Mouse (Mus musculus): Measurements from ENCODE around the gene Acadvl. TPM values are rescaled to one million over a fixed set of nuclear protein-coding genes. Genes with fewer than 3 reads are reported as not detected.
"Not testable (repeated sequence)": the region's sequence is repeated elsewhere in the genome, so short reads cannot be mapped to it uniquely, and the experiment has no call there.

Gene Acadvl
- polyA plus RNA-seq, 1 experiment from 2014 or later, result 63.7 TPM

DNA sequence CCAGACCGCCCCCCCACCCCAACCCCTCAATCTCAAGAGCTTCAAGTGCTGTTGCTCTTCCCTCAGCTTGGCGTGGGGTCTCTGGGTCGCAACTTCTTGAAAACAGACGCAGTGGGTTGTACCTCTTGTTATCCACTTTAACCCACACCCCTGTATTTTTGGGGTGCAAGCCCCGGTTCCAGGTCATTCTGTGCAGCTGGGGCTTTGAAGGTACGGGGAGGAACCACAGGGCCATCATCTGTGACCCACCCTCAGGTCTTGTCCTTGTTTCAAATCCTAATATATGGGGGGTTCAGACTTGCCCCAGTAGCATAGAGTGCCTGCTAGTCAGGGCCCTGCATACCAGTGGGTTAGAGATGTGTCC is 8.9 kb upstream of the Acadvl start:
- WGBS, result 19% methylated on average over 6 of the region's 6 CpGs
- peak overlapping the region; percentile 54 for H3K9ac ChIP-seq
- no peaks in the 10 kb centered on the region for H3K9me3 ChIP-seq
- H3K4me1 ChIP-seq, result peaks cover 74% of the 10 kb centered on the region
- no peak for ATAC-seq (ENCODE audit: low FRiP score, low read depth)
- peak overlapping the region; percentile 36 for H3K4me3 ChIP-seq
- no peaks in the 10 kb centered on the region for H3K36me3 ChIP-seq
- no peak overlapping the region for H3K27ac ChIP-seq
- H3K27me3 ChIP-seq (replicated peaks), result no peaks in the 10 kb centered on the region
- H3K4me2 ChIP-seq (replicated peaks), result peak overlapping the region; percentile 95

DNA sequence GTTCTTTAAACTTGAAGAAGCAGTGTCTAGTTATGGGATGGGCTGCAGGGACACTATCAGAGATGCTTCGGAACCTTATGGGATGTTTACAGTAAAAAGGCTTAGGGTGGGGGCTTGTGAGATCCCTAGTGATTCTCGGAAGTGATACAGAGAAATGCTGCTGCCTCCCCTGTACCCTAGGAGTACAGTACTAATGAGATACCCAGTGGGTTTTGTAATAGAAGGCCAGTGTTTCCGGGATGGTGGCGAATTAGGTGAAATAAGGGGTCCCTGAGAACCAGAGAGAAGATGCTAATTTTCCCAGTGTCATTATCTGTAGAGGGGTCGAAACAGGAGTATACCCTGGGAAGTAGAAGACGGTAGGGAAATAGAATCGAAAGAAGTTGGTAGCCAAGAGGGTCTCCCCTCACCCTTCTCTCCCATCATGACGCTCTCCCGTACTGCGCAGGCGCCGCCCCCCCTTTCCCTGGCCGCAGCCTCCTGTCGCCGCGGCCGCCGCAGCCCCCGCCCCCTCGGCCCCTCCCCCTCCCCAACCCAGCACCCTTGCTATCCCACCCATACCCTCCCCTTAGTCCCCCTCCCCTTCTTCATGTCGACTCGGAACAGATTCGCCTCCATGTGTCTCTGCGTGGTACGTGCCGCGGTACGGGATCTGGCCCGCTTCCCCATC is 8.4 kb upstream of the Acadvl start:
- Histone ChIP-seq H3K9ac (peak overlapping the region; percentile 54), H3K4me3 (peak overlapping the region; percentile 36), H3K27me3 (replicated peaks) (no peaks in the 10 kb centered on the region), H3K36me3 (no peaks in the 10 kb centered on the region), H3K4me2 (replicated peaks) (peak overlapping the region; percentile 95), H3K27ac (no peak overlapping the region), H3K9me3 (no peaks in the 10 kb centered on the region), H3K4me1 (peaks cover 76% of the 10 kb centered on the region)
- WGBS, result 8% methylated on average over 19 of the region's 29 CpGs
- ATAC-seq (ENCODE audit: low FRiP score, low read depth), result no peak

DNA sequence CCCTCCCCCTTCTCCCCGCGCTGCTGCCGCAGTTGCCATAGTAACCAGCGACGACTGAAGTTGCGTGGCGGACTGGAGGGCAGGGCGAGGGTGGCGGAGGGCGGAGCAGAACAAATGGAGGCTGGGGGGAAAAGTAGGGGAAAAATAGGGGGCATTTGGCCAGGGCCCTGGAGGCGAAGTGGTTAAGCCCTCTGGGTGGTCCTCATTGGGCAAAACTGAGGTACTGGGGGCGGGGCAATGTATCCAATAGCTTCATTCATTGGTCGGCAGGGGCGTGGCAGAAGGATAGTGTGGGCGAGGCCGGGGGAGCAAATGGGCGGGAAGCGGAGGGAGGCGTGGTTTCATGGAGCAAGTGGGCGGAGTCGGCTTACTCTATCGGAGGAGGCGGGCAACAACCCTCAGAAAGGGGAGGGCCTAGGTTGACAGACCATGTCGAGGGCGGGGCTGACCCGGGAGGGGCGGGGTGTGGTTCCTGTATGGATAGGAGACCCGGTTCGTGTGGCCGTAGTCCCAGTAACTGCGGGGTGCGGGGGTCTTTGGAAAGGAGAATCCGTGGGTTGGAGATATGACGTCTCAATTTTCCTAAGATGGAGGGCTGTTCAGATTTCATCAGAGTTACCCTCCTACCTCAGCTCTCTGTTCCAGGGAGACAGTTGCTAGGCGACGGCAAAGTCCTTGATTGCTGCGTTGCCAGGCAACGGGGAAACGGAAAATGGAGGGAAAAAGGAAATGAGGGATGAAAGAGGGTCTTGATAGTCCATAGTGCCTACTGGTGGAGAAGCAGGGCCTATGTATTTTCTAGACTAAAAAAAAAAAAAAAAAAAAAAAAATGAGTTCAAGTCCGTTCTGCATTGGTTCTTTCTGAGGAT is 6.3 kb upstream of the Acadvl start:
- under 1% methylated on average over 40 of the region's 40 CpGs for WGBS
- Histone ChIP-seq H3K9ac (peak overlapping the region; percentile 88; the same call in 1 of the 2 replicates), H3K27me3 (replicated peaks) (no peaks in the 10 kb centered on the region), H3K27ac (peak overlapping the region; percentile 66; the same call in 1 of the 2 replicates), H3K4me3 (peak overlapping the region; percentile 65), H3K4me1 (peaks cover 69% of the 10 kb centered on the region), H3K36me3 (no peaks in the 10 kb centered on the region), H3K9me3 (no peaks in the 10 kb centered on the region), H3K4me2 (replicated peaks) (peak overlapping the region; percentile 95)
- peak; percentile 77 for ATAC-seq (ENCODE audit: low FRiP score, low read depth)

DNA sequence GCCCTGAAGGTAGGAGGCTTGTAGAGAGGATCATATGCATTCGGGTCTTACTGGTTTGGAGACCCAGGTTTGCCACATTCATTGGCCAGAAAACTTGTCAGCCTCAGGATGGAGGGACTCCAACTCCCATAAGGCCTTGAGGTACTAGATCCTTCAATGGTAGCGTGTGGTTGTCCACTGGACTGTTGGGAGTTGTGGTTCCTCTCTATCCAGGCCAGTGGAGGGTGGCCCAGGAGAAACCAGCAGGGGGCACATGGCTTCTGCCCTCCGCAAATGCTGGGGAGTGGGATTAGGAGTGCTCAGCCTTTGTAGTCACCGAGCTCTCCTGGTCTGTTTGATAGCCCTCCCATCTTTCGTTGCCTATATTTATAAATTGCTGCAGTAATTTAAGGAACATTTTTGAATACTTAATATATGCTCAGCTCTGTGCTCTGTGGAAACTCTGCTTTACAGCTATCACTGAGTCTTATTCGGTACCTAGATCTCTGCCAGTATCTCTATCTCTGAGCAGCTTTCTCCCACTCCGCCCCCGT is 5.6 kb upstream of the Acadvl start:
- under 1% methylated on average over 8 of the region's 8 CpGs for WGBS
- peak; percentile 81 for ATAC-seq (ENCODE audit: low FRiP score, low read depth)
- H3K4me1 ChIP-seq, result peaks cover 62% of the 10 kb centered on the region
- H3K4me3 ChIP-seq, result peak overlapping the region; percentile 65
- peak overlapping the region; percentile 66; the same call in 1 of the 2 replicates for H3K27ac ChIP-seq
- H3K9me3 ChIP-seq, result no peaks in the 10 kb centered on the region
- no peaks in the 10 kb centered on the region for H3K27me3 ChIP-seq (replicated peaks)
- H3K9ac ChIP-seq, result peak overlapping the region; percentile 88; the same call in 1 of the 2 replicates
- H3K36me3 ChIP-seq, result no peaks in the 10 kb centered on the region
- peak overlapping the region; percentile 95 for H3K4me2 ChIP-seq (replicated peaks)

DNA sequence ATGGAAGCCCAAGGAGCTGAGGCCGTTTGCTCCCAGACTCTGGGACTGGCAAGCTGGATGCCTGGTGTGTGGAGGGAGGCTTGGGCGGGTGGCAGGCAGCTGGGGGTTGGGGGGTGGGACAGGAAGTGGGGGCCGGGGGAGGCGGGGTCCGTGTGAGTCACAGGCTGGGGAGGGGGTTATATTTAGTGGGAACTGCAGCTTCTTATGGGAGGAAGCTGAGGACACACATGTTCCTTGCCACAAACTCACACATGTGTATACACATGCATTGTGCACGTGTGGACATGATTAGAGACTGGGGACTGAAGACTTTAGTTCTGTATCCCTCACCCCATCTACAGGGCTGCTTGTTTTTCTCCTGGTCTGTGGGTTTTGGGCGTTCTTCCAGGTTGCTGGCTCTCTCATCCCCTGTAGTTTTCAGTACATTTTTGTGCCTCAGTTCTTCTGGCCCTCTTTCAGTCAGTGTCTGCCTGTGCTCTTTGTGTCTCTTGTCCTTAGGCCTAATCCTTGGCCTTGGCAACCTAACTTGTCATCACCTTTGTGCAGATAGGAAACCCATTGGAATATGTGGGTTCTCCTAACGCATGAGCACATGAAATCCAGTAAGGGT is 4.9 kb upstream of the Acadvl start:
- Histone ChIP-seq H3K27ac (peak overlapping the region; percentile 66), H3K27me3 (replicated peaks) (no peaks in the 10 kb centered on the region), H3K36me3 (no peaks in the 10 kb centered on the region), H3K4me3 (peak overlapping the region; percentile 65), H3K4me1 (peaks cover 62% of the 10 kb centered on the region), H3K4me2 (replicated peaks) (peak overlapping the region; percentile 95), H3K9me3 (no peaks in the 10 kb centered on the region), H3K9ac (peak overlapping the region; percentile 88; the same call in 1 of the 2 replicates)
- no peak for ATAC-seq (ENCODE audit: low FRiP score, low read depth)
- WGBS, result 31% methylated on average over 8 of the region's 8 CpGs

DNA sequence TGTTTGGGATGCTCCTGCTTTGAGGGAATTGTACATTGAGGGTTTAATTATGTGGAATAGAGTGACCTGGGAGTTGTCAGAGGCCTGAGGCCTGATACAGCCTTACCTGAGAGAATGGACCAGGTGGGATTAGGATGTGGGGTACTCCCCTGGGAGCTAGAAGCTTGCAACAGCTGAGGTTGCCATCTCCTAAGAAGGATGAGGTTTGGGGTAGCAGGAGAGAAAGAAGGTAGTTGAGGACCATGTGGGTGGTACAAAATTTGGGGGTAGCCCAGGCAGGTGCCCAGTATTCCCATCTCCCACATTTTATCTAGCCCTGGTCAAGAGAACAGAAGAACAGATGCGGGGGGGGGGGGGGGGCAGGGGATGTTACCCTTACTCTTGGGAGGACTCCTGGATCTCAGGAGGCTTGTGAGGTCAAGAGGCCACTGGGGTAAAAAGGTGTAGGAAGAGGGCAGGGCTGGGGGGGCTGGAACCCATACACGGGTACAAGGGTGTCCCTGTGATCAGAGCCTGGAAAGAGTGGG is 4.3 kb upstream of the Acadvl start:
- H3K4me1 ChIP-seq, result peaks cover 67% of the 10 kb centered on the region
- H3K9me3 ChIP-seq, result no peaks in the 10 kb centered on the region
- H3K36me3 ChIP-seq, result no peaks in the 10 kb centered on the region
- 5% methylated on average over 2 of the region's 2 CpGs for WGBS
- no peak for ATAC-seq (ENCODE audit: low FRiP score, low read depth)
- H3K9ac ChIP-seq, result peak overlapping the region; percentile 88
- H3K4me2 ChIP-seq (replicated peaks), result peak overlapping the region; percentile 95
- H3K27ac ChIP-seq, result 0 out of 2 replicates have a peak overlapping the region, but pooled peaks have one; percentile 66
- no peaks in the 10 kb centered on the region for H3K27me3 ChIP-seq (replicated peaks)
- peak overlapping the region; percentile 65 for H3K4me3 ChIP-seq

DNA sequence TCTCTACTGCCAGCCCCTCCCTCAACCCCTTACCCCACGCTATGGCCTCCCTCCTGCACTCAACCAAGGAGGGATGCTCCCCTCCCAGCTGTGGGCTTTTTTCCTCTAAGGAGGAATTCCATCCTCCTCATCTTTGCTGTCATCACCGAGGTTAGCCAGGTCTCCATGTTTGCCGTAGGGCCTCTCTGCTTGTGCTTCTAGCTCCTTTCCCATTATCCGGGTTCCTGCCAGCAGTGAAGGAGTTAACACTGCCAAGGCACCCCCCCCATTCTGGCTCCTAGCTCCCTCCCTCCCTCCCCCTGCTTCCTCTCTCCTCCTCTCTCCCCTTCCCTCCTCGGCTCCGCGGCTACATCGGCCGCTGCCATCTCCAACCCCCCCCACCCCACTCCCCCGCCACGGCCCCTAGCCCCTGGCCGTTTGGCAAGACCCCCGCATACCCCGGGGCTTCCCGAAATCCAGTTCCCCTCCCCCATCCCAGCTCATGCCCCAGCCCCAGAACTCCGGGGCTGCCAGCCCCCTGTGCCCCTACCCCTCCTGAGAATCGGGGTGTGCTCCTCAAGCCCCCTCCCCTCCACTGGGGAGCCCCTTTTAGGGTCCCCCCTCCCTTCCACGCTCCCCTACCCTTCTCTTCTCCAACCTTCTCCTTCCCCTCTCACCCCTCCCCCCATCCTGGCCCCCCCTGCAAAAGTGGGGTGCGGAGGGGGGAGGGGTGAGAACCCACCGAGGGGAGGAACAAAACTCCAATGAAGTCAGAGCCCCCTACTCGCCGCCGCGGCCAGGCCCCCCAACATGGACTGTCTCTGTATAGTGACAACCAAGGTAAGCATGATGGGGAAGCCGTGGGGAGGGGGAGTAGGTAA is 3.1 kb upstream of the Acadvl start:
- Histone ChIP-seq H3K27me3 (replicated peaks) (no peaks in the 10 kb centered on the region), H3K27ac (peak overlapping the region; percentile 81), H3K4me2 (replicated peaks) (peak overlapping the region; percentile 95), H3K9me3 (no peaks in the 10 kb centered on the region), H3K9ac (peak overlapping the region; percentile 88), H3K36me3 (peaks cover 5% of the 10 kb centered on the region; the same call in 1 of the 2 replicates), H3K4me3 (peak overlapping the region; percentile 65), H3K4me1 (peaks cover 61% of the 10 kb centered on the region)
- ATAC-seq (ENCODE audit: low FRiP score, low read depth), result no peak
- 2% methylated on average over 23 of the region's 25 CpGs for WGBS

DNA sequence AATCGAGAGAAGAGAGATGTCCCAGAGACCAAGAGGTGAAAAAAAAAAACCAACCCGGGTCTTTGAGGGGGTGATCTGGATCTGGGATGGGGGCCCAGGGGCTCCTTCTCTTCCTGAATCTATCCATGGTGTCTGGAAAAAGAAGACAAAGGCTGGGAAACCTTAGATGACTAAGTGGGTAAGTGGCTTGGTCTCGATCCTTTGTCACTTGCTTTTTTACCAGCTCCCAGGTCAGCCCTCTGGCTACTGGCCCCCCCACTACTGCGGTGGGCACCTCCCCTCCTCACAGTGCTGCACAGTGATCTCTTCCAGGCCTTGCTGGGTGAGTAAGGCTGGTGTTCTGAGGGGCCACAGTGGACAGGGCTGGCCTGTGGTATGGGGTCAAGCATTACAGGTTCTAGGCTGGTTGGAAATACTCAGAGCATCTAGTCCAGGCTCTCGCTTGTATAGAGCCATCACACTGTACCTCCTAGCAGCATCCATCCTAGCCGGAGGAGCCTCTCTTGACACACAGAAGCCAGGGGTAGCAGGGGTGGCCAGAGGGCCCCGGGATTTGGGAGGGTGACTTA is 2.1 kb upstream of the Acadvl start:
- peak overlapping the region; percentile 95 for H3K4me2 ChIP-seq (replicated peaks)
- no peaks in the 10 kb centered on the region for H3K9me3 ChIP-seq
- H3K36me3 ChIP-seq, result peaks cover 15% of the 10 kb centered on the region
- ATAC-seq (ENCODE audit: low FRiP score, low read depth), result no peak
- no peaks in the 10 kb centered on the region for H3K27me3 ChIP-seq (replicated peaks)
- H3K9ac ChIP-seq, result peak overlapping the region; percentile 88
- H3K27ac ChIP-seq, result no peak overlapping the region
- 60% methylated on average over 7 of the region's 7 CpGs for WGBS
- peak overlapping the region; percentile 65; the same call in 1 of the 2 replicates for H3K4me3 ChIP-seq
- peaks cover 55% of the 10 kb centered on the region for H3K4me1 ChIP-seq

DNA sequence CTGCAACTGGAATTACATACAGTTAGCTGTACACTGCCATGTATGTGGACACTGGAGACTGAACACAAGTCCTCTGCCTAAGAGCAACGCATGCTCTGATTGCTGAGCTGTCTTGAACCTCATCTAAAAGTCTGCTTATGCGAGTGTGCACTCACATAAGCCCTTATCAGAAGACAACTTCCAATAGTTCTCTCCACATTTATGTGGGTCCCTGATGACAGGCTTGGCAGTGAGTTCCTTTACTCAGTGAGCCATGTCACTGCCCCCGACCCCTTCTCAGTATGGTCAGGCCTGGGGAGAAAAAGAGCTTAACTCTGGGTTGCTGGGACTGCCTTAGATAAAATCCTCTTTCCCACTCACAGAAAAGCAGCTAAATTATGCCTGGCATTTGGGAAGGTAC is 1.5 kb upstream of the Acadvl start, which contains the start of gene Dlg4:
Gene Dlg4 (plus strand): TSS at position 274 of the 400 bp plus-strand sequence.
- Histone ChIP-seq H3K4me2 (replicated peaks) (peak within 1 kb of the TSS; percentile 95), H3K4me1 (peaks cover 51% of the 10 kb centered on the region), H3K36me3 (peaks cover 22% of the 10 kb centered on the region), H3K27ac (no peak within 1 kb of the TSS), H3K27me3 (replicated peaks) (no peaks in the 10 kb centered on the region), H3K9me3 (no peaks in the 10 kb centered on the region), H3K4me3 (peak within 1 kb of the TSS; percentile 65), H3K9ac (peak within 1 kb of the TSS; percentile 88)
- ATAC-seq (ENCODE audit: low FRiP score, low read depth), result no peak
- WGBS, result 80% methylated on average over 3 of the region's 3 CpGs

DNA sequence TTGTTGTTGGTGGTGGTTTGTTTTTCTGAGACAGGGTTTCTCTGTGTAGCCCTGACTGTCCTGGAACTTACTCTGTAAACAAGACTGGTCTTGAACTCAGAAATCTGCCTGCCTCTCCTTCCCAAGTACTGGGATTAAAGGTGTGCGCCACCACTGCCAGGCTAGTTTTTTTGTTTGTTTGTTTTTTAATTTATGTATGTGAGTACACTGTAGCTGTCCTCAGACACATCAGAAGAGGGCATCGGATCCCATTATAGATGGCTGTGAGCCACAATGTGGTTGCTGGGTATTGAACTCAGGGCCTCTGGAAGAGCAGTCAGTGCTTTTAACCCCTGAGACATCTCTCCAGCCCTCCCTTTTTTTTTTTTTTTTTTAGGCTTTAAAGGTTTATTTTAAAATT is 966 bp upstream of the Acadvl start:
- ATAC-seq (ENCODE audit: low FRiP score, low read depth); H3K4me3 ChIP-seq; H3K9ac ChIP-seq; H3K27ac ChIP-seq; H3K27me3 ChIP-seq (replicated peaks); H3K9me3 ChIP-seq; H3K4me2 ChIP-seq (replicated peaks): not testable (repeated sequence)
- peaks cover 51% of the 10 kb centered on the region for H3K4me1 ChIP-seq
- 83% methylated on average over 2 of the region's 2 CpGs for WGBS
- H3K36me3 ChIP-seq, result peaks cover 26% of the 10 kb centered on the region

DNA sequence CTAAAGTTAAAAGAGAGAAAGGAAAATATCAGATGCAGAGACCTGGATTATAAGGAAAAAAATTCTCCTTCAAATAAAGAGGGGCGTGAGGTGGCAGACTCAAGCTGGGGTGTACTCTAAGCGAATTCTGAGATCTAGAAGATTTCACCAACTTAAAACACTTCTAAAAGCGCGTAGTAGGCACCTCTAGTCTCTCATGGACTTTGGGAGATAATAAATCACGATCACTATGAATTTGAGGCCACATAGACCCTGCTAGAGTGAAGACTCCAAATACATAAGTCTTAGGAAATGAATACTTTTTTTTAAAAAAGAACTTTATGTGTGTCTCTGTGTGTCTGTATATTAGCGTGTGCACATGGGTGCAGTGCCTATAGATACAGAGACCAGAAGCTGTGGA is 466 bp upstream of the Acadvl start:
- WGBS, result 65% methylated on average over 6 of the region's 6 CpGs

More for the DNA sequence above, 466 bp upstream of the Acadvl start:
- peaks cover 31% of the 10 kb centered on the region for H3K36me3 ChIP-seq
- H3K27me3 ChIP-seq (replicated peaks), result no peaks in the 10 kb centered on the region
- peaks cover 50% of the 10 kb centered on the region for H3K4me1 ChIP-seq
- no peak overlapping the region for H3K4me3 ChIP-seq
- peak overlapping the region; percentile 87 for H3K4me2 ChIP-seq (replicated peaks)
- H3K9me3 ChIP-seq, result no peaks in the 10 kb centered on the region
- H3K27ac ChIP-seq, result no peak overlapping the region
- ATAC-seq (ENCODE audit: low FRiP score, low read depth), result no peak
- H3K9ac ChIP-seq, result no peak overlapping the region
